Mouse (Mus musculus) olfactory bulb, adult 2 months (tissue): ENCODE measurements around the gene Mfsd12.

Source experiments
- CTCF ChIP-seq: fragments of 200-500 bp; IDR thresholded peaks from 2 replicates; pipeline ENCODE4 v1.5.1; 2012; ENCODE audit warnings: low read depth, mild to moderate bottlenecking, low read length, moderate library complexity; ENCODE audit not compliant: insufficient read depth
- POLR2A ChIP-seq: fragments of 200-500 bp; IDR thresholded peaks from 2 replicates; pipeline ENCODE4 v1.6.1; 2012; ENCODE audit warnings: mild to moderate bottlenecking, low read depth, low read length, moderate library complexity; ENCODE audit not compliant: insufficient read depth

- TF ChIP-seq CTCF = no peak
- TF ChIP-seq POLR2A = no peak
Measured at GRCm38 (mm10) chr10:81325781-81326180, 31.5 kb upstream of the Mfsd12 start.
